Mouse (Mus musculus) liver, adult 2 months (tissue): ENCODE results near the gene Armh4.

Experiments used
- CTCF ChIP-seq: fragments of 200-500 bp; IDR thresholded peaks from 2 replicates; pipeline ENCODE4 v1.5.1; 2011; ENCODE audit warnings: low read depth, low read length, control low read depth
- POLR2A ChIP-seq: fragments of 200-500 bp; IDR thresholded peaks from 2 replicates; pipeline ENCODE4 v1.6.1; 2011; ENCODE audit warnings: low read length, control low read depth; ENCODE audit not compliant: insufficient read depth; ENCODE audit errors: extremely low read depth

GRCm38 (mm10) chr14:49660444-49660843, 122.7 kb downstream of the Armh4 start:
- TF ChIP-seq POLR2A (no peak), CTCF (no peak)
